Mouse (Mus musculus) lung, adult 10 weeks (tissue): ENCODE measurements around the gene Hoxa3. TPM values are rescaled to one million over a fixed set of nuclear protein-coding genes. Genes with fewer than 3 reads are reported as not detected.

Experiments
- polyA plus RNA-seq: library from polyadenylated mRNA; stranded (reverse); fragments of 350-450 nt; fragmentation: Illumina TruSeq; extraction: RNeasy Lipid Tissue Mini Kit (QIAGEN cat#74804); gene quantifications from one replicate; pipeline ENCODE4 v1.2.3, GENCODE M21; 2014; ENCODE audit warnings: low read depth, low replicate concordance; ENCODE audit not compliant: insufficient read depth

Gene Hoxa3
- polyA plus RNA-seq, 1 experiment from 2014 or later: 4.2 TPM

Other genes with a start within 250 kb of the Hoxa3 start
- 57.1 TPM for gene Skap2, start 200.8 kb downstream of the Hoxa3 start, polyA plus RNA-seq
- 1.4 TPM for gene Hoxa1, start 55.0 kb downstream of the Hoxa3 start, polyA plus RNA-seq
- gene Hoxa2, start 48.5 kb downstream of the Hoxa3 start, polyA plus RNA-seq: 3.1 TPM
- 0.45 TPM for gene 5730596B20Rik, start 35.8 kb downstream of the Hoxa3 start, polyA plus RNA-seq
- 5.2 TPM for gene Hoxa4, start 21.6 kb downstream of the Hoxa3 start, polyA plus RNA-seq
- 27.9 TPM for gene Hoxa5, start 8.7 kb downstream of the Hoxa3 start, polyA plus RNA-seq
- not detected for gene Hoxa6, start 4.6 kb downstream of the Hoxa3 start, polyA plus RNA-seq
- gene Gm28308, start within 50 bp of the Hoxa3 start, polyA plus RNA-seq: 0.42 TPM
- 5.9 TPM for gene Hoxa7, start 8.5 kb upstream of the Hoxa3 start, polyA plus RNA-seq
- gene Hoxa9, start 17.8 kb upstream of the Hoxa3 start, polyA plus RNA-seq: not detected
- not detected for gene Hoxa10, start 27.5 kb upstream of the Hoxa3 start, polyA plus RNA-seq
- not detected for gene Hoxa11, start 32.5 kb upstream of the Hoxa3 start, polyA plus RNA-seq
- gene Hoxa13, start 47.5 kb upstream of the Hoxa3 start, polyA plus RNA-seq: not detected
- gene Evx1, start 100.2 kb upstream of the Hoxa3 start, polyA plus RNA-seq: not detected